Mouse (Mus musculus) stomach, embryonic 14.5 days (tissue): ENCODE measurements around the gene Slc25a28. TPM values are rescaled to one million over a fixed set of nuclear protein-coding genes. Genes with fewer than 3 reads are reported as not detected.

Experiments used
- ATAC-seq: fragments of 200-750 bp; cut with Nextera tagmentation; 2 replicates; pipeline ENCODE4 v1.8.0; 2017; ENCODE audit warnings: low read depth, moderate TSS enrichment; ENCODE audit not compliant: insufficient number of reproducible peaks, insufficient read depth, low FRiP score
- H3K27ac ChIP-seq: fragments of 300-500 bp; sonication (generic); 2 replicates; pipeline ENCODE4 v1.5.1; 2014; ENCODE audit warnings: mild to moderate bottlenecking, low read length, moderate library complexity, mixed read lengths
- H3K27me3 ChIP-seq: fragments of 300-500 bp; sonication (generic); 2 replicates; pipeline ENCODE4 v1.6.1; 2014; ENCODE audit warnings: low read length, control low read depth, mixed read lengths; ENCODE audit not compliant: control insufficient read depth, insufficient read depth
- H3K36me3 ChIP-seq: fragments of 300-500 bp; sonication (generic); 2 replicates; pipeline ENCODE4 v1.6.1; 2014; ENCODE audit warnings: mild to moderate bottlenecking, control low read depth, low read length, moderate library complexity, mixed read lengths; ENCODE audit not compliant: control insufficient read depth, insufficient read depth
- H3K4me1 ChIP-seq: fragments of 300-500 bp; sonication (generic); 2 replicates; pipeline ENCODE4 v1.6.1; 2014; ENCODE audit warnings: low read length, control low read depth, mixed read lengths; ENCODE audit not compliant: control insufficient read depth, insufficient read depth
- H3K4me2 ChIP-seq: fragments of 300-500 bp; sonication (generic); replicated peaks from 2 replicates; pipeline ENCODE4 v1.6.1; 2014; ENCODE audit warnings: low read depth, low read length, control low read depth
- H3K4me3 ChIP-seq: fragments of 300-500 bp; sonication (generic); 2 replicates; pipeline ENCODE4 v1.5.1; 2014; ENCODE audit warnings: low read depth, low read length, control low read depth
- H3K9ac ChIP-seq: fragments of 300-500 bp; sonication (generic); replicated peaks from 2 replicates; pipeline ENCODE4 v1.6.1; 2014; ENCODE audit warnings: low read depth, mild to moderate bottlenecking, control low read depth, low read length, moderate library complexity, mixed read lengths
- H3K9me3 ChIP-seq: fragments of 300-500 bp; sonication (generic); 2 replicates; pipeline ENCODE4 v1.6.1; 2016; ENCODE audit warnings: low read depth, low read length, control low read depth; ENCODE audit not compliant: control insufficient read depth
- WGBS: fragments of 180-500 bp; shearing (Covaris S2); extraction: QIAGEN DNeasy Blood & Tissue Kit; methylation state at CpG from one replicate; pipeline ENCODE4 v1.1.7; 2014; 5-methylcytosine and 5-hydroxymethylcytosine counted together
- polyA plus RNA-seq: library from polyadenylated mRNA; unstranded; fragments of >200 nt; fragmentation: Nextera tagmentation; extraction: Ambion mirVana; gene quantifications from 2 replicates; pipeline ENCODE4 v1.2.1, GENCODE M21; 2014

Gene Slc25a28
- 14.9 and 18.4 TPM in 2 replicates for polyA plus RNA-seq

- Histone ChIP-seq H3K9me3 (no peaks in the 10 kb centered on the region), H3K9ac (peak within 1 kb of the TSS; percentile 83), H3K4me2 (peak within 1 kb of the TSS; percentile 88), H3K36me3 (no peaks in the 10 kb centered on the region), H3K27ac (peak within 1 kb of the TSS; percentile 82), H3K4me1 (peaks cover 25% of the 10 kb centered on the region), H3K4me3 (peak within 1 kb of the TSS; percentile 88), H3K27me3 (no peaks in the 10 kb centered on the region)
- peak; percentile 96 for ATAC-seq
- WGBS: under 1% methylated on average over 77 of the region's 79 CpGs
Observed at GRCm38 (mm10) chr19:43674730-43675524, at the start of gene Slc25a28. TSS of gene Slc25a28 (minus strand) at chr19:43674881.

GRCm38 (mm10) chr19:43724194-43724593 lies 49.5 kb upstream of the Slc25a28 start:
- Histone ChIP-seq H3K4me3 (no peak overlapping the region), H3K4me2 (no peak overlapping the region), H3K4me1 (no peaks in the 10 kb centered on the region), H3K27me3 (no peaks in the 10 kb centered on the region), H3K9me3 (no peaks in the 10 kb centered on the region), H3K36me3 (peaks cover 35% of the 10 kb centered on the region), H3K27ac (no peak overlapping the region), H3K9ac (no peak overlapping the region)
- 93% methylated on average over 20 of the region's 20 CpGs for WGBS
- no peak for ATAC-seq

- no peak overlapping the region for H3K4me3 ChIP-seq
- H3K4me1 ChIP-seq: no peaks in the 10 kb centered on the region
- WGBS: 69% methylated on average over 10 of the region's 10 CpGs
- H3K36me3 ChIP-seq: peaks cover 30% of the 10 kb centered on the region
- no peak overlapping the region for H3K4me2 ChIP-seq
- H3K27ac ChIP-seq: no peak overlapping the region
- H3K9me3 ChIP-seq: no peaks in the 10 kb centered on the region
- ATAC-seq: no peak
- no peaks in the 10 kb centered on the region for H3K27me3 ChIP-seq
- no peak overlapping the region for H3K9ac ChIP-seq
Observed at GRCm38 (mm10) chr19:43723501-43723900, 48.8 kb upstream of the Slc25a28 start.

GRCm38 (mm10) chr19:43722891-43723290 lies 48.2 kb upstream of the Slc25a28 start:
- 76% methylated on average over 8 of the region's 8 CpGs for WGBS
- no peak overlapping the region for H3K4me2 ChIP-seq
- H3K27me3 ChIP-seq: no peaks in the 10 kb centered on the region
- no peaks in the 10 kb centered on the region for H3K9me3 ChIP-seq
- H3K27ac ChIP-seq: no peak overlapping the region
- H3K4me1 ChIP-seq: no peaks in the 10 kb centered on the region
- ATAC-seq: no peak
- H3K9ac ChIP-seq: no peak overlapping the region
- peaks cover 30% of the 10 kb centered on the region for H3K36me3 ChIP-seq
- H3K4me3 ChIP-seq: no peak overlapping the region

GRCm38 (mm10) chr19:43720061-43720460 lies 45.4 kb upstream of the Slc25a28 start:
- no peak overlapping the region for H3K27ac ChIP-seq
- peaks cover 13% of the 10 kb centered on the region for H3K36me3 ChIP-seq
- no peaks in the 10 kb centered on the region for H3K4me1 ChIP-seq
- no peak overlapping the region for H3K9ac ChIP-seq
- no peak for ATAC-seq
- H3K4me2 ChIP-seq: no peak overlapping the region
- H3K4me3 ChIP-seq: no peak overlapping the region
- 94% methylated on average over 11 of the region's 11 CpGs for WGBS
- H3K9me3 ChIP-seq: no peaks in the 10 kb centered on the region
- no peaks in the 10 kb centered on the region for H3K27me3 ChIP-seq

GRCm38 (mm10) chr19:43711971-43712370 lies 37.3 kb upstream of the Slc25a28 start:
- ATAC-seq: no peak
- Histone ChIP-seq H3K9me3 (no peaks in the 10 kb centered on the region), H3K27me3 (no peaks in the 10 kb centered on the region), H3K4me3 (no peak overlapping the region), H3K36me3 (peaks cover 4% of the 10 kb centered on the region; the same call in 1 of the 2 replicates), H3K27ac (no peak overlapping the region), H3K4me1 (no peaks in the 10 kb centered on the region), H3K9ac (no peak overlapping the region), H3K4me2 (no peak overlapping the region)
- WGBS: 80% methylated on average over 5 of the region's 5 CpGs

- Histone ChIP-seq H3K36me3 (peaks cover 6% of the 10 kb centered on the region), H3K9me3 (no peaks in the 10 kb centered on the region), H3K27ac (no peak overlapping the region), H3K4me3 (no peak overlapping the region), H3K4me2 (no peak overlapping the region), H3K9ac (no peak overlapping the region), H3K27me3 (no peaks in the 10 kb centered on the region), H3K4me1 (no peaks in the 10 kb centered on the region)
- WGBS: 53% methylated on average over 22 of the region's 22 CpGs
- peak; percentile 76; the same call in 1 of the 2 replicates for ATAC-seq
Observed at GRCm38 (mm10) chr19:43711159-43711916, 36.7 kb upstream of the Slc25a28 start.

GRCm38 (mm10) chr19:43709317-43709716 lies 34.6 kb upstream of the Slc25a28 start:
- Histone ChIP-seq H3K4me3 (no peak overlapping the region), H3K9ac (no peak overlapping the region), H3K4me1 (no peaks in the 10 kb centered on the region), H3K9me3 (no peaks in the 10 kb centered on the region), H3K4me2 (no peak overlapping the region), H3K27ac (no peak overlapping the region), H3K27me3 (no peaks in the 10 kb centered on the region), H3K36me3 (peaks cover 26% of the 10 kb centered on the region)
- ATAC-seq: no peak
- 79% methylated on average over 8 of the region's 8 CpGs for WGBS
